Mouse (Mus musculus): ENCODE measurements around the gene Rbfox1. TPM values are rescaled to one million over a fixed set of nuclear protein-coding genes. Genes with fewer than 3 reads are reported as not detected.

The Rbfox1 gene
- polyA plus RNA-seq, 1 experiment = 1.5 TPM

DNA sequence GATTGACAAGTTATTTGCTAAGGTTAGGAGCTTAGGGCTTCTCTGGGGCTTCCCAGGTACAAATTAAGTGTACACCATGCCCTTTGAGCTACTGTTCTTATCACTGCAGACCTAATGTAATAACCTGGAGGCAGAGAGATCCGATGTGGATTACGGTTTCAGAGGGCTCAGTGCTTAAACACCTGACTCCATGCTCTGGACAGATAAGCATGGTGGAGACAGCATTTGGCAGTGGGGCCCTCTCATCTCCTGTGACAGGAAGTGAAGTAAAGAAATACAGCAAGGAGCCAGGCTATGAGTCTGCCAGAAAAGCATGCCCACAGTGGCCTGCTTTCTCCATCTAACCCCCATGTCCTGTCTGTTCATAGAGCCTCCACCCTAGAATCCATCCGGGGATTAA, 213.0 kb downstream of the Rbfox1 start:
- Histone ChIP-seq H3K4me1 (ENCODE audit: control insufficient read depth, insufficient read depth, insufficient read length, low read length) (no peaks in the 10 kb centered on the region), H3K27ac (replicated peaks; ENCODE audit: low read depth, low read length) (no peak overlapping the region), H3K4me3 (ENCODE audit: insufficient read depth, low read depth, low read length) (no peak overlapping the region)

- H3K4me1 ChIP-seq (ENCODE audit: control insufficient read depth, insufficient read depth, insufficient read length, low read length) = no peaks in the 10 kb centered on the region
- H3K27ac ChIP-seq (replicated peaks; ENCODE audit: low read depth, low read length) = no peak overlapping the region
- no peak overlapping the region for H3K4me3 ChIP-seq (ENCODE audit: insufficient read depth, low read depth, low read length)
These were observed 214.4 kb downstream of the Rbfox1 start for GRCm38 (mm10) chr16:6099598-6099997.

GRCm38 (mm10) chr16:6100421-6100877, 215.3 kb downstream of the Rbfox1 start:
- Histone ChIP-seq H3K27ac (replicated peaks; ENCODE audit: low read depth, low read length) (no peak overlapping the region), H3K4me3 (ENCODE audit: insufficient read depth, low read depth, low read length) (no peak overlapping the region), H3K4me1 (ENCODE audit: control insufficient read depth, insufficient read depth, insufficient read length, low read length) (no peaks in the 10 kb centered on the region)

- Histone ChIP-seq H3K4me1 (ENCODE audit: control insufficient read depth, insufficient read depth, insufficient read length, low read length) (no peaks in the 10 kb centered on the region), H3K4me3 (ENCODE audit: insufficient read depth, low read depth, low read length) (no peak overlapping the region), H3K27ac (replicated peaks; ENCODE audit: low read depth, low read length) (no peak overlapping the region)
These were observed 218.6 kb downstream of the Rbfox1 start for GRCm38 (mm10) chr16:6103713-6104112.

DNA sequence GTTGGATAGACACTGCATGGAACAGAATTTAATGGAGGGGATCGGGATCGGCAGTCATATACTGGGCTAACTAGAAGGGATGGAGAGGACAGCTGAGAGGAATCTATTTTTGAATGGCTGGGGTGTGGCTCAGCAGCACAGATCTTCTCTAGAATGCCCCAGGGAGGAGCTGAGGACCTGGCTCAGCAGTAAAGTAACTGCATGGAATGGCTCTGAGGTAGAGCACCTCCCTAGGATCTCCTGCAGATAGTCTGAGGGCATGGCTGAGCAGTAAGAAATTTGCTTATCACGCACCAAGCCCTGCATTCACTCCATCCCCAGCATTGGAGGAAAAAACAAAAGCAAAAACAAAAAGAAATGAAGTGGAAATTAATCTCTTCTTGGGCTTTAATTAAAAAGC, 225.0 kb downstream of the Rbfox1 start:
- Histone ChIP-seq H3K4me1 (ENCODE audit: control insufficient read depth, insufficient read depth, insufficient read length, low read length) (no peaks in the 10 kb centered on the region), H3K27ac (replicated peaks; ENCODE audit: low read depth, low read length) (no peak overlapping the region), H3K4me3 (ENCODE audit: insufficient read depth, low read depth, low read length) (no peak overlapping the region)

- H3K4me3 ChIP-seq (ENCODE audit: insufficient read depth, low read depth, low read length) = no peak overlapping the region
- no peaks in the 10 kb centered on the region for H3K4me1 ChIP-seq (ENCODE audit: control insufficient read depth, insufficient read depth, insufficient read length, low read length)
- H3K27ac ChIP-seq (replicated peaks; ENCODE audit: low read depth, low read length) = no peak overlapping the region
These were observed 228.8 kb downstream of the Rbfox1 start for GRCm38 (mm10) chr16:6113836-6114475.

GRCm38 (mm10) chr16:6119472-6119871, 234.3 kb downstream of the Rbfox1 start:
- H3K4me1 ChIP-seq (ENCODE audit: control insufficient read depth, insufficient read depth, insufficient read length, low read length) = no peaks in the 10 kb centered on the region
- no peak overlapping the region for H3K4me3 ChIP-seq (ENCODE audit: insufficient read depth, low read depth, low read length)
- H3K27ac ChIP-seq (replicated peaks; ENCODE audit: low read depth, low read length) = no peak overlapping the region

DNA sequence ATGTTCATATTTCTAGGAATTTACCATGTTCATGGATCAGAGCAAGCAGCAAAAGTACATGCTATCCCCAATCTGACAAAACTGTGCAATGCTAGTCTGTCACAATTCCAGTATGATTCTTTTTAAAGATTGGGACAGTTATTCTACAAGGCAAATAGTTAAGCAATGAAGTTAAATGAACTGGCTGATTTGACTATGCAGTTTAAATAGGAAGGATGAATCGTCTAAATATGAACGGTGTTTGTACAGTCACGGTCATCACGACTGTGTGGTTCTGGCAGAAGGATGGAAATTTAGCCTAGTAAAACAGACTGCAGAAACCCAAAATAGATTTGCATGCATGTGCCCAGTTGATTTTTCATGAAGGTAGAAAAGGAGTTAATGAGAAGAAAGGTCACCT, 236.1 kb downstream of the Rbfox1 start:
- Histone ChIP-seq H3K4me3 (ENCODE audit: insufficient read depth, low read depth, low read length) (no peak overlapping the region), H3K4me1 (ENCODE audit: control insufficient read depth, insufficient read depth, insufficient read length, low read length) (no peaks in the 10 kb centered on the region), H3K27ac (replicated peaks; ENCODE audit: low read depth, low read length) (no peak overlapping the region)

GRCm38 (mm10) chr16:6122859-6123258, 237.7 kb downstream of the Rbfox1 start:
- Histone ChIP-seq H3K4me1 (ENCODE audit: control insufficient read depth, insufficient read depth, insufficient read length, low read length) (no peaks in the 10 kb centered on the region), H3K4me3 (ENCODE audit: insufficient read depth, low read depth, low read length) (no peak overlapping the region), H3K27ac (replicated peaks; ENCODE audit: low read depth, low read length) (no peak overlapping the region)

DNA sequence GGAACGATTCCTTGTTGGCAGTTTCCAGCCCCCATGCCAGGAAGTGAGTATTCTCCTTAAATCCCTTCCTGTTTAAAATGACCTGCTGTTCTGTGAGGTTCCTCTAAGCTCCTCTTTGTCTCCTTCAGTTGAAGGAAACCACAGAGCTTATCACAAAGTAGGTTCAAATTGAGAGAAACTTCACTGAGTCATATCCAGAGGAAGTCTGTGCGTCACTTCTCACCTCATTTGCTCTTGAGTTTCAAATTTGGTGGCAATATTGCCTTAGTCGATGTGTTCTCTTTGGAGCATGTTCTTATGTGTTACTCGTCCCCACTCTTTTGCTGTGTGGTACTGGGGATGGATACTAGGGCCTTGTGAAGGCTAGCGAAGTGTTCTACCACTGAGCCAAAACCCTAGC, 243.2 kb downstream of the Rbfox1 start:
- no peaks in the 10 kb centered on the region for H3K4me1 ChIP-seq (ENCODE audit: control insufficient read depth, insufficient read depth, insufficient read length, low read length)
- no peak overlapping the region for H3K27ac ChIP-seq (replicated peaks; ENCODE audit: low read depth, low read length)
- no peak overlapping the region for H3K4me3 ChIP-seq (ENCODE audit: insufficient read depth, low read depth, low read length)

- Histone ChIP-seq H3K4me3 (ENCODE audit: insufficient read depth, low read depth, low read length) (no peak overlapping the region), H3K4me1 (ENCODE audit: control insufficient read depth, insufficient read depth, insufficient read length, low read length) (no peaks in the 10 kb centered on the region), H3K27ac (replicated peaks; ENCODE audit: low read depth, low read length) (no peak overlapping the region)
These were observed 249.9 kb downstream of the Rbfox1 start for GRCm38 (mm10) chr16:6135016-6135415.

- Histone ChIP-seq H3K27ac (replicated peaks; ENCODE audit: low read depth, low read length) (no peak overlapping the region), H3K4me3 (ENCODE audit: insufficient read depth, low read depth, low read length) (no peak overlapping the region), H3K4me1 (ENCODE audit: control insufficient read depth, insufficient read depth, insufficient read length, low read length) (no peaks in the 10 kb centered on the region)
These were observed 254.3 kb downstream of the Rbfox1 start for GRCm38 (mm10) chr16:6139432-6139831.

DNA sequence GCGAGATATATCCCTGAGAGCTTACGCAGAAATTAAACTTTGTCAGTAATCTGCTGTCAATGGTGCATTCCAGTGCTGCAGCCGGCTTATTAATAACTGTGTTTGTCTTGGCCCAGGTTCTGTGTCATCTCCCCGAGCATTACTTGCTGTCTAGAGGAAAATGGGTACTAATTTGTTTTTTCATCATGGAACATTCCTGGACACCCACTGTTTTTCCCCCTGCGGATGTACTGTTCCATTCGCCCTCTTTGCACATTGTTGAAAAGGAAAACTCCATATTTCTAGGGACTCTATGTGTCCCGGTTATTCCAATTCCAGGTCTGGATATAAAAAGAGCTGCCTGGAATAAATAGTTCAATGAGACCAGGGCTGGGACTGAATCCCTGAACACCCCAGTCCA, 262.8 kb downstream of the Rbfox1 start:
- H3K27ac ChIP-seq (replicated peaks; ENCODE audit: low read depth, low read length) = no peak overlapping the region
- no peaks in the 10 kb centered on the region for H3K4me1 ChIP-seq (ENCODE audit: control insufficient read depth, insufficient read depth, insufficient read length, low read length)
- no peak overlapping the region for H3K4me3 ChIP-seq (ENCODE audit: insufficient read depth, low read depth, low read length)

DNA sequence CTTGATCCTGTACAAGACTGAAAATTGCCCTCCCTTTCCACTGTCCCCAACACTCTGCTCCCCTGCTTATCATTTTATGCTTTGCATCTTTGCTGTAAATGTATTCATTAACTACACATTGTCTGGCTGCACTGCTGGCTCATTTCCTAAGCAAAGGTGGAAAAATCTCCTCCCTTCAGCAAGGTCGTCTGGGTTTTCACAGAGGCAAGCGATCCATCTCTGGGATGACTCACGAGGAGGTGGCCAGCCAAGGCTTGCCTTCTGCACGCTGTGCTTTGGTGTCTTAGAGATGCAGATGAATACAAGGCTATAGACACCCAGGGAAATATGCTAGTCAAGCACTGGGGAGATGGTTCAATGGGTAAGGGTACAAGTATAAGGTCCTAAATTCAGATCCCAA, 264.2 kb downstream of the Rbfox1 start:
- H3K27ac ChIP-seq (replicated peaks; ENCODE audit: low read depth, low read length) = no peak overlapping the region
- H3K4me3 ChIP-seq (ENCODE audit: insufficient read depth, low read depth, low read length) = no peak overlapping the region
- H3K4me1 ChIP-seq (ENCODE audit: control insufficient read depth, insufficient read depth, insufficient read length, low read length) = no peaks in the 10 kb centered on the region

DNA sequence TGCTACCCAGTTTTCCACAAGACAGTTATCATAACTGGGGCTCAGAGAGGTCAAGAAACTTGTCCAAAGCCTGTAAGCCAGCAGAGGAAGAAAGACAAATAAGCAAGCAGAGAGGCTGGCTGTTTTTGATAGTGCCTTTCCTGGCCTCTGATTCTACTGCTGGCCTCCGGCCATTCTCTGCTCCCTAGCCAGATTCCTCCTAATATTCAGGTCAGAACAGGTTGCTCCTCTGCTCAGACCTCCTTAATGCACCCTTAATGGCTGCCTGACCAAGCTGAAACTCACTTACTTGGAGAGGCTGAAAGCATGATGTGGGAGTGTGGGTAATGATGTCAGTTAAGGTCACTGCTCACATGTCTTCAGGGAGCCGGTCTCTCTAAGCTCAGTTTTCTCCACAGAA, 270.4 kb downstream of the Rbfox1 start:
- Histone ChIP-seq H3K4me1 (ENCODE audit: control insufficient read depth, insufficient read depth, insufficient read length, low read length) (no peaks in the 10 kb centered on the region; the same call in 1 of the 2 replicates), H3K4me3 (ENCODE audit: insufficient read depth, low read depth, low read length) (no peak overlapping the region), H3K27ac (replicated peaks; ENCODE audit: low read depth, low read length) (no peak overlapping the region)

GRCm38 (mm10) chr16:6164476-6164875, 279.3 kb downstream of the Rbfox1 start:
- Histone ChIP-seq H3K27ac (replicated peaks; ENCODE audit: low read depth, low read length) (no peak overlapping the region), H3K4me3 (ENCODE audit: insufficient read depth, low read depth, low read length) (no peak overlapping the region), H3K4me1 (ENCODE audit: control insufficient read depth, insufficient read depth, insufficient read length, low read length) (no peaks in the 10 kb centered on the region)

Measured in brown adipose tissue, adult 24 weeks (tissue).